Mouse (Mus musculus) brain, embryonic 14.5 days (tissue): ENCODE data around the gene Serpina6.

Experiments used
- CTCF ChIP-seq: fragments of 200-500 bp; IDR thresholded peaks from 2 replicates; pipeline ENCODE4 v1.5.1; 2012; ENCODE audit warnings: inconsistent platforms, mild to moderate bottlenecking, moderate library complexity, borderline replicate concordance; ENCODE audit not compliant: insufficient read depth, insufficient read length; ENCODE audit errors: extremely low read depth
- POLR2A ChIP-seq: fragments of 200-500 bp; IDR thresholded peaks from 2 replicates; pipeline ENCODE4 v1.6.1; 2012; ENCODE audit warnings: mild to moderate bottlenecking, inconsistent platforms, borderline replicate concordance; ENCODE audit not compliant: poor library complexity, insufficient read depth, insufficient read length, severe bottlenecking; ENCODE audit errors: extremely low read depth

- TF ChIP-seq POLR2A (no peak), CTCF (no peak)
Measured at GRCm38 (mm10) chr12:103643818-103644217, 13.2 kb downstream of the Serpina6 start.
